Mouse (Mus musculus) erythroid progenitor cell, adult 5-6 weeks (primary cell): ENCODE measurements around the gene Nipsnap3b. TPM values are rescaled to one million over a fixed set of nuclear protein-coding genes. Genes with fewer than 3 reads are reported as not detected.

Source experiments
- ATAC-seq: replicated peaks from 2 replicates; pipeline ENCODE4 v1.8.0; 2016; ENCODE audit warnings: moderate number of reproducible peaks, mild to moderate bottlenecking, moderate TSS enrichment, inconsistent platforms; ENCODE audit not compliant: poor library complexity, low FRiP score, severe bottlenecking
- total RNA-seq, 2 experiments: library from RNA; stranded (forward) in 1 of 2; stranded (reverse) in 1 of 2; fragments of 150-400 nt in 1 of 2; fragments of 186-747, 209-891 nt in 1 of 2; gene quantifications; 2 replicates each; pipeline versions ENCODE4 v1.2.3 to v1.2.4; 2015 to 2017; ENCODE audit warnings: low replicate concordance in 2 of 2

The Nipsnap3b gene
- 8.8 and 13.3 TPM in 2 replicates for total RNA-seq (2015; ENCODE audit: low replicate concordance)
- 7.8 and 8.4 TPM in 2 replicates for total RNA-seq (2017; ENCODE audit: low replicate concordance)

- ATAC-seq: peak; percentile 97
Observed at GRCm38 (mm10) chr4:53011732-53012361, at the start of gene Nipsnap3b. Nipsnap3b (plus strand) TSS chr4:53011880.

GRCm38 (mm10) chr4:52964247-52964646 is 47.4 kb upstream of the Nipsnap3b start, which contains the start of gene Olfr270:
Olfr270 (plus strand) TSS chr4:52964547.
- no peak for ATAC-seq

GRCm38 (mm10) chr4:52985216-52985615 is 26.5 kb upstream of the Nipsnap3b start:
- no peak for ATAC-seq

GRCm38 (mm10) chr4:52986266-52986665 is 25.4 kb upstream of the Nipsnap3b start:
- no peak for ATAC-seq

GRCm38 (mm10) chr4:52989248-52989647 is 22.4 kb upstream of the Nipsnap3b start, which contains the start of gene Nipsnap3a:
Nipsnap3a (plus strand) TSS chr4:52989272.
- no peak for ATAC-seq

GRCm38 (mm10) chr4:52999449-52999848 is 12.2 kb upstream of the Nipsnap3b start:
- ATAC-seq: no peak

- ATAC-seq: no peak
Observed at GRCm38 (mm10) chr4:53000154-53000553, 11.5 kb upstream of the Nipsnap3b start.

GRCm38 (mm10) chr4:53009183-53009582 is 2.5 kb upstream of the Nipsnap3b start:
- no peak for ATAC-seq

- no peak for ATAC-seq
Observed at GRCm38 (mm10) chr4:53009871-53010270, 1.8 kb upstream of the Nipsnap3b start.

GRCm38 (mm10) chr4:53014421-53014820 is 2.7 kb downstream of the Nipsnap3b start:
- no peak for ATAC-seq

GRCm38 (mm10) chr4:53015024-53015423 is 3.3 kb downstream of the Nipsnap3b start:
- no peak for ATAC-seq

- no peak for ATAC-seq
Observed at GRCm38 (mm10) chr4:53018392-53018791, 6.7 kb downstream of the Nipsnap3b start.

GRCm38 (mm10) chr4:53023189-53023925 is 11.7 kb downstream of the Nipsnap3b start:
- ATAC-seq: no peak

GRCm38 (mm10) chr4:53024397-53024796 is 12.7 kb downstream of the Nipsnap3b start:
- ATAC-seq: no peak

GRCm38 (mm10) chr4:53027811-53028210 is 16.1 kb downstream of the Nipsnap3b start:
- ATAC-seq: no peak

GRCm38 (mm10) chr4:53030326-53030948 is 18.8 kb downstream of the Nipsnap3b start:
- ATAC-seq: no peak

GRCm38 (mm10) chr4:53043819-53044218 is 32.1 kb downstream of the Nipsnap3b start:
- ATAC-seq: no peak

GRCm38 (mm10) chr4:53045807-53046206 is 34.1 kb downstream of the Nipsnap3b start:
- no peak for ATAC-seq

GRCm38 (mm10) chr4:53046238-53047022 is 34.8 kb downstream of the Nipsnap3b start:
- ATAC-seq: no peak
